ENCODE assay signal across 10 mouse cellular contexts in genomic region chr11:75431307-75431706, GRCm38 (mm10). TPM values are rescaled to one million over a fixed set of nuclear protein-coding genes. Genes with fewer than 3 reads are reported as not detected.
DNase-seq lines count a peak whose midpoint lies in the region; ATAC-seq lines count a peak whose summit lies in the region.
"Had no signal": no experiment of that assay in that cellular context is flagged by ENCODE, and none has a peak within 500 bp of the region (broad histone marks: within the 10 kb centered on the region; RNA-seq: fewer than 3 reads in every experiment).

No protein-coding gene starts in this region.

- H3K27me3 ChIP-seq in midbrain, embryonic 13.5 days, result no peaks in the 10 kb centered on the region
- H3K27me3 ChIP-seq in midbrain, embryonic 10.5 days (ENCODE audit: low read depth, poor library complexity, severe bottlenecking), result no peaks in the 10 kb centered on the region
- H3K27me3 ChIP-seq in forebrain, embryonic 14.5 days (replicated peaks; ENCODE audit: control insufficient read depth, insufficient read depth, low read length), result no peaks in the 10 kb centered on the region
- H3K27me3 ChIP-seq: stomach, embryonic 15.5 days had no signal

- ATAC-seq in midbrain, embryonic 13.5 days, result 0 out of 2 replicates have a peak, but pooled peaks have one; percentile 43
- peak; percentile 97 for ATAC-seq in forebrain, embryonic 14.5 days

- no peak for DNase-seq in midbrain, embryonic 10.5 days (ENCODE audit: low spot score)
- DNase-seq in forebrain, embryonic 14.5 days (ENCODE audit: low spot score), result peak; percentile 94
- DNase-seq in layer of hippocampus, adult 9-11 months, result peak; percentile 87
- peak; percentile 66 for DNase-seq in right cerebral cortex, postnatal 36 days (ENCODE audit: low spot score in 2 of 2)
- DNase-seq in spleen, adult 18-20 months, result no peak
- no peak for DNase-seq in embryo, embryonic 9.5 days (ENCODE audit: extremely low spot score)
- no peak for DNase-seq in lung, adult 18-20 months
- DNase-seq: lung, embryonic 14.5 days had no signal

- WGBS in midbrain, embryonic 13.5 days, result 87% methylated on average over 11 of the region's 11 CpGs
- WGBS in midbrain, embryonic 10.5 days, result 89% methylated on average over 11 of the region's 11 CpGs
- WGBS in forebrain, embryonic 14.5 days, result 20% methylated on average over 11 of the region's 11 CpGs

- no peak overlapping the region for H3K4me2 ChIP-seq in midbrain, embryonic 13.5 days (replicated peaks)
- H3K4me2 ChIP-seq in forebrain, embryonic 14.5 days (ENCODE audit: low read length), result no peak overlapping the region
- H3K4me2 ChIP-seq: lung, embryonic 14.5 days; stomach, embryonic 15.5 days had no signal

- no peak overlapping the region for H3K4me3 ChIP-seq in midbrain, embryonic 13.5 days (replicated peaks)
- H3K4me3 ChIP-seq in midbrain, embryonic 10.5 days, result no peak overlapping the region
- no peak overlapping the region for H3K4me3 ChIP-seq in forebrain, embryonic 14.5 days (ENCODE audit: low read depth, low read length)
- H3K4me3 ChIP-seq: stomach, embryonic 15.5 days had no signal

- H3K9ac ChIP-seq in midbrain, embryonic 13.5 days (replicated peaks), result no peak overlapping the region
- no peak overlapping the region for H3K9ac ChIP-seq in forebrain, embryonic 14.5 days (ENCODE audit: low read length)
- H3K9ac ChIP-seq: lung, embryonic 14.5 days; stomach, embryonic 15.5 days had no signal

- no peaks in the 10 kb centered on the region for H3K4me1 ChIP-seq in midbrain, embryonic 13.5 days (replicated peaks)
- H3K4me1 ChIP-seq in midbrain, embryonic 10.5 days, result no peaks in the 10 kb centered on the region
- peaks cover 14% of the 10 kb centered on the region; the same call in 1 of the 2 replicates for H3K4me1 ChIP-seq in forebrain, embryonic 14.5 days (ENCODE audit: control insufficient read depth, insufficient read depth, low read length)
- H3K4me1 ChIP-seq: stomach, embryonic 15.5 days had no signal

- H3K36me3 ChIP-seq in midbrain, embryonic 13.5 days, result no peaks in the 10 kb centered on the region
- H3K36me3 ChIP-seq in midbrain, embryonic 10.5 days, result no peaks in the 10 kb centered on the region
- no peaks in the 10 kb centered on the region for H3K36me3 ChIP-seq in forebrain, embryonic 14.5 days (ENCODE audit: control insufficient read depth, insufficient read depth, low read length)
- H3K36me3 ChIP-seq: stomach, embryonic 15.5 days had no signal

- no peaks in the 10 kb centered on the region for H3K9me3 ChIP-seq in midbrain, embryonic 13.5 days
- peaks cover 6% of the 10 kb centered on the region for H3K9me3 ChIP-seq in midbrain, embryonic 10.5 days (replicated peaks)
- H3K9me3 ChIP-seq in forebrain, embryonic 14.5 days (replicated peaks; ENCODE audit: control insufficient read depth, low read length), result no peaks in the 10 kb centered on the region
- H3K9me3 ChIP-seq: stomach, embryonic 15.5 days had no signal

- no peak overlapping the region for H3K27ac ChIP-seq in midbrain, embryonic 13.5 days
- no peak overlapping the region for H3K27ac ChIP-seq in midbrain, embryonic 10.5 days (replicated peaks)
- H3K27ac ChIP-seq in forebrain, embryonic 14.5 days (ENCODE audit: low read depth, low read length), result peak overlapping the region; percentile 65; the same call in 1 of the 2 replicates
- H3K27ac ChIP-seq: stomach, embryonic 15.5 days had no signal

RNA-seq across cellular contexts. Expression of gene Serpinf2, which starts 8.1 kb away (rescaled TPM):
- polyA plus RNA-seq in midbrain, embryonic 13.5 days (2015; fragmentation: Nextera tagmentation; extraction: Ambion mirVana), result 0.07 TPM in 1 of 2 replicates, not detected in the other
- not detected in 2 replicates for polyA plus RNA-seq in midbrain, embryonic 10.5 days (2016; fragmentation: Nextera tagmentation; extraction: Ambion mirVana)
- not detected in 2 replicates for polyA plus RNA-seq in forebrain, embryonic 14.5 days (2014; fragmentation: Nextera tagmentation; extraction: Ambion mirVana)

RNA-seq across cellular contexts. Expression of gene Serpinf1, which starts 8.8 kb away (rescaled TPM):
- 27.5 and 31.5 TPM in 2 replicates for polyA plus RNA-seq in midbrain, embryonic 13.5 days (2015; fragmentation: Nextera tagmentation; extraction: Ambion mirVana)
- 69.6 and 70.2 TPM in 2 replicates for polyA plus RNA-seq in midbrain, embryonic 10.5 days (2016; fragmentation: Nextera tagmentation; extraction: Ambion mirVana)
- polyA plus RNA-seq in forebrain, embryonic 14.5 days (2014; fragmentation: Nextera tagmentation; extraction: Ambion mirVana), result 23.6 and 35.0 TPM in 2 replicates

RNA-seq across cellular contexts. Expression of gene Wdr81, which starts 23.2 kb away (rescaled TPM):
- polyA plus RNA-seq in midbrain, embryonic 13.5 days (2015; fragmentation: Nextera tagmentation; extraction: Ambion mirVana), result 6.8 and 8.1 TPM in 2 replicates
- 5.7 and 7.5 TPM in 2 replicates for polyA plus RNA-seq in midbrain, embryonic 10.5 days (2016; fragmentation: Nextera tagmentation; extraction: Ambion mirVana)
- polyA plus RNA-seq in forebrain, embryonic 14.5 days (2014; fragmentation: Nextera tagmentation; extraction: Ambion mirVana), result 4.9 and 6.9 TPM in 2 replicates

RNA-seq across cellular contexts. Expression of gene Tlcd2, which starts 30.2 kb away (rescaled TPM):
- polyA plus RNA-seq in midbrain, embryonic 13.5 days (2015; fragmentation: Nextera tagmentation; extraction: Ambion mirVana), result 2.0 and 2.5 TPM in 2 replicates
- 10.2 and 10.6 TPM in 2 replicates for polyA plus RNA-seq in midbrain, embryonic 10.5 days (2016; fragmentation: Nextera tagmentation; extraction: Ambion mirVana)
- 0.94 and 1.3 TPM in 2 replicates for polyA plus RNA-seq in forebrain, embryonic 14.5 days (2014; fragmentation: Nextera tagmentation; extraction: Ambion mirVana)

RNA-seq across cellular contexts. Expression of gene Prpf8, which starts 55.3 kb away (rescaled TPM):
- polyA plus RNA-seq in midbrain, embryonic 13.5 days (2015; fragmentation: Nextera tagmentation; extraction: Ambion mirVana), result 58.2 and 61.8 TPM in 2 replicates
- 67.3 and 72.2 TPM in 2 replicates for polyA plus RNA-seq in midbrain, embryonic 10.5 days (2016; fragmentation: Nextera tagmentation; extraction: Ambion mirVana)
- 67.0 and 73.1 TPM in 2 replicates for polyA plus RNA-seq in forebrain, embryonic 14.5 days (2014; fragmentation: Nextera tagmentation; extraction: Ambion mirVana)

Comparison
In these comparisons a context has a peak if more than half of its experiments do, and no peak if none do; other contexts are left out.
1. DNase-seq: peak in forebrain, embryonic 14.5 days (single experiment), layer of hippocampus, adult 9-11 months (single experiment) and right cerebral cortex, postnatal 36 days (2 of 2); none in midbrain, embryonic 10.5 days (single experiment), spleen, adult 18-20 months (0 of 2), embryo, embryonic 9.5 days (single experiment) and lung, adult 18-20 months (0 of 2).